Mouse (Mus musculus) brain, adult 2 months (tissue): Measurements from ENCODE around the gene Pef1.

Experiments
- DNase-seq: peaks from one replicate; pipeline ENCODE4 v3.0.0; 2011; ENCODE audit warnings: low read depth, low spot score

The Pef1 gene

DNA sequence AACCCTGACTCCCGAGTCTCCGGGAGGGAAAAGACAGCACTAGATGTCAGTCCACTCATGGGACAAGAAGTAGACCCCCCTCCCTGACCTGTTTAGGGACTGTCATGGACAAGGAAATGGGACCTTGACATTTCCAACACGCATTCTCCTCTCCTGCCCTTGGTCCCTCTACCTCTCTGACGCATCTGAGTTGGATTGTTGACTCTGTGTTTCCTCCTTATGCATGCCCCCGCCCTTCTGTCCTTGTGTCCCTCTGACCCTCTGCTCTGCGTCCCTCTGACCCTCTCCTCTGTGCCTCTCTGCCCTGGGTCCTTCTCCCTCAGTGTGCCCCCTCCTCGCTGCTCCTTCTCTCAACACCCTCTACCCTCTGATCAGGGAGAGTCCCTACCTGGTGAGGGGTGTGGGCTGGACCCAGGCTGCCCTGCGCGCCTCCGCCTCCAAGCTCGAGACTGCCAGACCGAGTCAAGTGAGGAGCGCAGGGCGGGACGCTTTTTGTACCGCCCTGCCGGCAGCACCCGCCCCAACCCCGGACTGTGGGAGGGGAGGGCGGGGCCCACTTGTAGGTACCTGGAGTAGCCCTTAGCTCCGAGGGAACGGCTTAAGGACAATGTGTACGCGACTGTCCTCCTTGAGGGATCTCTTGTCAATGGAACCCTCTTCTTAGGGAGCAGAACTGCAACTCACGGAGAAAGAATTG, 72.1 kb downstream of the Pef1 start:
- DNase-seq = no peak

DNA sequence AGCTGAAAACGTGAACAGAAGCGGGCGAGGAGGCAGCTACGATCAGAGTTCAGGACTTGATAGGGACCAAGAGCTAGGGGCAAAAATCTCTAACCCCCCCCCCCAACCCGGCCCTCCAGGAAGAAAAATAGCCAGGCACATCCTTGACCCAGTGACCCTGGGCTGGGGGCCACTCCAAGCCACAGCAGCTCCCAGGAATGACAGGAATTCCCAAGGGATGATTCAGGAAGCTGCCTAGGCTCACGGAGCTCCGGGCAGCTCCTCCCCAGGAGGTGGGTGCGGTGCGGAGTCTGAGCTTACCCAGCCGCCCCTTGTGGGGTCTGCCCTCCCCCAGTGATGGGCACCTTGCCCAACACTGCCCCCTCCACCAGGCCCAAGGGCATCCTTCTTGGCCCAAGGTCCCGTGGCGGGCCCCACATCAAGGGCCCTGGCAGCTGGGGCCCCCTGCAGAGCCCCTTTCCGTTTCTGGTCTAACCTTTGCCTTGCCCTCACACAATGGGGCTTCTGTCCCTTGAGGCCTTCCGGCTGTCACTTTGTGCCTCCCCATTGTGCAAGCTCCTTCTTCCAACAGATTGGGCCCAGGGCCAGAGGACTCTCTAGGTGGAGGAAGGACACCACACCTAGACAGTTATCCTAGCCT, 72.8 kb downstream of the Pef1 start, which contains the start of gene Tinagl1:
Tinagl1 (minus strand) TSS at position 51 of the 640 bp plus-strand sequence.
- no peak for DNase-seq

DNA sequence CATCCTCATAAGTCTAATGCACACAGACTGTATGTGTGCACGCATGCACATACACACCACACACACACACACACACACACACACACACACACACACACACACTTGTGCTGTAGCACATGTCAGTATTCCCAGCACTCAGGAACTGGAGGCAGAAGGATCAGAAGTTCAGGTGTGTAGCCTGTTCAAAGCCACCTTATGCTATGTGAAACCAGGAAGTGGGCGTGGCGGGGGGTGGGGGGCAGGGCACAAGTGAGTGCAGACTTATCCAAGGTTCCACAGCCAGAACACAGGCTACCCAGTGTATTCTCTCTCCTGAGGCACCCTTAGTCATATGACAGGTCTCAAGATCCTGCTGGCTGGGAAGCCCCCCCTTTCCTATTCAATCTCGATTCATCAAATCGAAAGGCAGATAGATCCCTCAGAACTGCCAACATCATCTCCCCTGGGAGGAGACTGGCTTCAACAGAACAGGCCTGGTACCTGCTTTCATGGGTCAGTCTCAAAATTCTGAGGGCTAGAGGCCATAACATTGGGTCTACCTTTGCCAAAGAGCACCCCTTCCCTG, 73.9 kb downstream of the Pef1 start:
- DNase-seq = no peak

DNA sequence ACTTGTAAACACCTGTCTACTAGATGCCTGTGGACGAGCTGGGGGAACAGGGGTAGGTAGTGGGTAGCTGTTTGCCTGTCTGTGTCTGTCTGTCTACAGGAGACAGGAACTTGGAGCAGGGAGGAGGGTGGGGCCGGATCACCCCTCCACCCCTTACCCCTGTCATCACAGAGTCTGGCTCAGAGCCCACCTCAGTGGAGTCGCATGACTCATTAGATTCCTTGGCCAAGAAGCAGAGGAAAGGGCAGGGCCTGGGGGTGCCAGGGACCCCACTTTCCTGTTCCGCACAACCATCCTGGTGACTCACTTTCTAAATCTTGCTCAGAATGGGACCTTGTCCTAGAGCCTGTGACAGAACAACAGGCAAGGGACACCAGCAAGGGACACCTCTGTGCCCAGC, 74.7 kb downstream of the Pef1 start:
- no peak for DNase-seq

DNA sequence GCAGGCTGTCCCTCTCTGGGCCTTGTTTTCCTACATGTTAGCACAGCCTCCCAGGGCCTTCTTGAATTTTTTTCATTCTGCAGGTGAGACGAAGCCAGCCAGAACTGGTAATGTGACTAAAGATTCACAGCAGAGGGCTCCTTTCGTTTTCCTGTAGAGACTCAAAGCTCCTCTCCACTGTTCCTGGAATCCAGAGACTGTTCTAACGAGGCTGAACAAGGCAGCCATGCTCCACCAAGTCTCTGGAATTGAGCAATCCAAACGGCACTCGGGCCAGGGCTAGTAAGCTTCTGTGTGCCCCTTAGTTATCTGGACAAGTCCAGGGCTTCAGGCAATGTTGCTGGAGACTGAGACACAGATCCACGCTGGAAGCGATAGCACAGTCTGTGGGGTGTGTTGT, 75.2 kb downstream of the Pef1 start:
- DNase-seq = no peak
